Mouse (Mus musculus) natural killer cell, adult 2 months (primary cell): ENCODE results near the gene 6430550D23Rik.

ENCODE experiments used
- DNase-seq, 2 experiments: peaks; one replicate each; pipeline ENCODE4 v3.0.0; 2022; ENCODE audit warnings: low spot score in 2 of 2

Gene 6430550D23Rik

GRCm38 (mm10) chr2:156007888-156008532 lies at the start of gene 6430550D23Rik, which contains the start of gene Ergic3:
6430550D23Rik (minus strand) TSS chr2:156007977.
Ergic3 (plus strand) TSS chr2:156008045.
- DNase-seq, result peak; percentile 99

GRCm38 (mm10) chr2:156052816-156053215 lies 45.0 kb upstream of the 6430550D23Rik start, which contains the start of gene Fer1l4:
Fer1l4 (minus strand) TSS chr2:156052947.
- DNase-seq, result no peak

GRCm38 (mm10) chr2:156047929-156048328 lies 40.2 kb upstream of the 6430550D23Rik start:
- no peak for DNase-seq

GRCm38 (mm10) chr2:156042903-156043302 lies 35.1 kb upstream of the 6430550D23Rik start:
- DNase-seq, result no peak

- no peak for DNase-seq
Observed at GRCm38 (mm10) chr2:156039390-156039789, 31.6 kb upstream of the 6430550D23Rik start.

GRCm38 (mm10) chr2:156025482-156025881 lies 17.7 kb upstream of the 6430550D23Rik start:
- no peak for DNase-seq

- no peak for DNase-seq
Observed at GRCm38 (mm10) chr2:156021765-156022164, 14.0 kb upstream of the 6430550D23Rik start.

GRCm38 (mm10) chr2:156021219-156021618 lies 13.4 kb upstream of the 6430550D23Rik start:
- no peak for DNase-seq

- no peak for DNase-seq
Observed at GRCm38 (mm10) chr2:156018106-156018505, 10.3 kb upstream of the 6430550D23Rik start.

- DNase-seq, result peak in 1 of 2 experiments; percentile 38
Observed at GRCm38 (mm10) chr2:156005393-156005792, 2.4 kb downstream of the 6430550D23Rik start.

- no peak for DNase-seq
Observed at GRCm38 (mm10) chr2:155991863-155992321, 15.9 kb downstream of the 6430550D23Rik start.

- DNase-seq, result no peak
Observed at GRCm38 (mm10) chr2:155991151-155991550, 16.6 kb downstream of the 6430550D23Rik start.

- DNase-seq, result no peak
Observed at GRCm38 (mm10) chr2:155989085-155989484, 18.7 kb downstream of the 6430550D23Rik start.

GRCm38 (mm10) chr2:155987131-155987530 lies 20.6 kb downstream of the 6430550D23Rik start:
- DNase-seq, result no peak

GRCm38 (mm10) chr2:155985776-155986175 lies 22.0 kb downstream of the 6430550D23Rik start:
- no peak for DNase-seq

GRCm38 (mm10) chr2:155979328-155979991 lies 28.3 kb downstream of the 6430550D23Rik start:
- peak; percentile 76 to 79 for DNase-seq

- no peak for DNase-seq
Observed at GRCm38 (mm10) chr2:155974087-155974731, 33.6 kb downstream of the 6430550D23Rik start.

GRCm38 (mm10) chr2:155973348-155973747 lies 34.4 kb downstream of the 6430550D23Rik start:
- DNase-seq, result no peak

GRCm38 (mm10) chr2:155962991-155963390 lies 44.8 kb downstream of the 6430550D23Rik start:
- DNase-seq, result no peak

GRCm38 (mm10) chr2:155961862-155962261 lies 45.9 kb downstream of the 6430550D23Rik start:
- DNase-seq, result no peak

- no peak for DNase-seq
Observed at GRCm38 (mm10) chr2:155959981-155960380, 47.8 kb downstream of the 6430550D23Rik start.
